Mouse (Mus musculus): ENCODE measurements at regions not wholly inside any gene's neighbourhood (a gene's known extent, or its start where the extent isn't known, plus 50 kb on each side); places are given as distances from the start of the nearest gene placed in this dataset.
A peak's percentile ranks its signal among the peaks of the same experiment; 100 is the strongest.
"Not testable (repeated sequence)": the region's sequence is repeated elsewhere in the genome, so short reads cannot be mapped to it uniquely, and the experiment has no call there.

DNA sequence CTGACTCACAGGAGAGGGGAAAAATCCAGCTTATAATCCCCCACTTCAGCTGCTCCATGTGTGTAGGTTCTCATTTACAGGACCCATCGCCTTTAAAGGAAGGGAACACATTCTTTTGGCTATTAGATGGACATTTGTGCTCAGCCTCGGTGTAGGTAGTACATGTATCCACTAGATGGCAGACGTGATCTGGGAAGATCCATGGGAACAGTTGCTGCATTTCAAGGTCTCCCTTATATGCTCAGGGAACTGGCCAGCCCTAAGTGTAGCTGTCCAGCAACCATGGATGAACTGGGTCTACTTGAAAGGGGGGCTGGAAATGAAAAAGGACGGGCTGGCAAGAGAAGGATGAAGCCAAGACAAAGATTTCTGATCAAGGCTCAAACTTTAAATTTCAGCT lies 124.0 kb downstream of the Akain1 start:
- H3K27me3 ChIP-seq (ENCODE audit: control insufficient read depth, insufficient read depth, low read length) = no peaks in the 10 kb centered on the region
- H3K4me1 ChIP-seq (ENCODE audit: control insufficient read depth, insufficient read depth, low read length) = no peaks in the 10 kb centered on the region
- no peak overlapping the region for H3K27ac ChIP-seq (ENCODE audit: control insufficient read depth, insufficient read depth, low read depth, low read length)
- no peak for TF ChIP-seq POLR2A (IDR thresholded peaks at IDR 0.05; ENCODE audit: control insufficient read depth, low read depth, low read length)
- no peak overlapping the region for H3K4me3 ChIP-seq (ENCODE audit: control insufficient read depth, low read depth, low read length)
- no peaks in the 10 kb centered on the region for H3K36me3 ChIP-seq (ENCODE audit: control insufficient read depth, insufficient read depth, low read length)

DNA sequence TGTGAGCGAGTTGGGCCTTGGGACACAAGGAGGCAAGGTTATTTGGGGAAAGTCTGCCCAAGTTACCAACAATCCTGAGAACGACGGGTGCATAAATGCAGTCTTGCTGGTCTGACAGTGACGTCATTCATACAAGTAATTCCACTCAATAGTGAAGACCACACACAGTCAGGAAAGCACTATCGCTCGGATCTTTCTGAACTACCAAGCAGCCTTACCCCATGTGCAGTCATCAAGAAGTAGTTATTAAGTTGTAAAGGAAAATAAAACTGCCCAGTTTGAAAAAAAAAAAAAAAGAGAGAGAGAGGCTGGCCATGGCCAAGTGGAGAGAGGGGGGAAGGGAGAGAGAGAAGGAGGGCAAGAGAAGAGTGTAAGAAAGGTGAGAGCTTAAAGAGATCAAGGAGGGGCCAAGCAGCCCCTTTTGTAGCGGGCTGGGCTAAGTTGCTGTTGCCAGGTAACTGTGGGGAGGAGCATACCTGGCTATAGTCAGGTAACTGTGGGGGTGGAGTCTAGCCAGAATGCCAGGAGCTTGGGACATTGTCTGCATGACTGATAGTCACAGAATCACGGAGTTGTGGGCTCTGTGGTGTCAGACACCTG lies 132.0 kb downstream of the Akain1 start:
- H3K4me3 ChIP-seq (ENCODE audit: control insufficient read depth, low read depth, low read length); H3K27me3 ChIP-seq (ENCODE audit: control insufficient read depth, insufficient read depth, low read length): not testable (repeated sequence)

DNA sequence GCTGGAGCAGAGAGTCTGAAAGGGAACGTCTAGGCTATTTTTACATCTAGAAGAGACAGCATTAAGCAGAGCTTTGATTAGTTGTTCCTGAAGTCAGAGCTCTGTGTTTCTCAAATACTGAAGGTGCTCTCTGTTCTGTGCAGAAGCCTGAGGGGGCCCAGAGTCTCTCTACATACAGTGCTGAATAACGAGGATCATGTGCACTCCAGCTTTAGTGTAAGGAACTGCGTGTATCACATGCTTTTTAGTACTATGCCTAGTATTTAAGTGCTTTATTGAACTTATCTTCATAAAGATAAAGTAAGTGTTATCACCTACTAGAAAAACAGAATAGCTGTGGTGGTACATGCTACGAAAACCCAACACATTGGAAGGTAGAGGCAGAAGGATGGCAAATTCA lies 151.4 kb downstream of the Akain1 start:
- no peaks in the 10 kb centered on the region for H3K36me3 ChIP-seq (ENCODE audit: control insufficient read depth, insufficient read depth, low read length)
- TF ChIP-seq CTCF (IDR thresholded peaks at IDR 0.05; ENCODE audit: control insufficient read depth, insufficient read depth, insufficient replicate concordance, low read depth, low read length) (no peak), POLR2A (IDR thresholded peaks at IDR 0.05; ENCODE audit: control insufficient read depth, low read depth, low read length) (no peak)

More for the DNA sequence above, 132.0 kb downstream of the Akain1 start:
- H3K27ac ChIP-seq (ENCODE audit: control insufficient read depth, insufficient read depth, low read depth, low read length); H3K36me3 ChIP-seq (ENCODE audit: control insufficient read depth, insufficient read depth, low read length); H3K4me1 ChIP-seq (ENCODE audit: control insufficient read depth, insufficient read depth, low read length): not testable (repeated sequence)

DNA sequence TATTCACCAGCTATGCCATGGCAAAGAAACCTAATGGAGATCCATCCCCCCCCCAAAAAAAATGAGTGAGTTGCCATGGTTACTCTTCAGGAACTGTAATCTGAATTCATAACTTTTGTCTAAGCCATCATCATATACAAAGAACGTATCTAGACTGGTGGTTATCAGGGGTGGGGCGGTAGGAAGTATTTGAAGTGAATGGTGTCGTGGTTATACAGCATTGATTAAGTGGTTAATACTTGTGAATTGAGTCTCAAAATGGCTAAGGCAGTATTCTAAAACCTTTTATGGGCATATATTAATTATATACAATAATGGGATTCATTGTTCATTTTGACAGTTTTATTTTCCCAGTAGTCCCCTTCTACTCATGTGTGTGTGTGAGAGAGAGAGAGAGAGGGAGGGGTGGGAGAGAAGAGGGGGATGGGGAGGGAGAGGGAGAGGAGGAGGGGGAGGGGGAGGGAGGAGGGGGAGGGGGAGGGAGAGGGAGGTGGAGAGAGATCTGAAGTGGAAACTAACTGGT lies 158.7 kb downstream of the Akain1 start:
- Histone ChIP-seq H3K27me3 (ENCODE audit: control insufficient read depth, insufficient read depth, low read length) (no peaks in the 10 kb centered on the region), H3K36me3 (ENCODE audit: control insufficient read depth, insufficient read depth, low read length) (no peaks in the 10 kb centered on the region), H3K4me1 (ENCODE audit: control insufficient read depth, insufficient read depth, low read length) (no peaks in the 10 kb centered on the region), H3K4me3 (ENCODE audit: control insufficient read depth, low read depth, low read length) (no peak overlapping the region), H3K27ac (ENCODE audit: control insufficient read depth, insufficient read depth, low read depth, low read length) (no peak overlapping the region)
- TF ChIP-seq CTCF (IDR thresholded peaks at IDR 0.05; ENCODE audit: control insufficient read depth, insufficient read depth, insufficient replicate concordance, low read depth, low read length) = no peak
- no peak for TF ChIP-seq POLR2A (IDR thresholded peaks at IDR 0.05; ENCODE audit: control insufficient read depth, low read depth, low read length)

More for the DNA sequence above, 151.4 kb downstream of the Akain1 start:
- Histone ChIP-seq H3K4me3 (ENCODE audit: control insufficient read depth, low read depth, low read length) (no peak overlapping the region), H3K4me1 (ENCODE audit: control insufficient read depth, insufficient read depth, low read length) (no peaks in the 10 kb centered on the region), H3K27ac (ENCODE audit: control insufficient read depth, insufficient read depth, low read depth, low read length) (no peak overlapping the region), H3K27me3 (ENCODE audit: control insufficient read depth, insufficient read depth, low read length) (no peaks in the 10 kb centered on the region)

DNA sequence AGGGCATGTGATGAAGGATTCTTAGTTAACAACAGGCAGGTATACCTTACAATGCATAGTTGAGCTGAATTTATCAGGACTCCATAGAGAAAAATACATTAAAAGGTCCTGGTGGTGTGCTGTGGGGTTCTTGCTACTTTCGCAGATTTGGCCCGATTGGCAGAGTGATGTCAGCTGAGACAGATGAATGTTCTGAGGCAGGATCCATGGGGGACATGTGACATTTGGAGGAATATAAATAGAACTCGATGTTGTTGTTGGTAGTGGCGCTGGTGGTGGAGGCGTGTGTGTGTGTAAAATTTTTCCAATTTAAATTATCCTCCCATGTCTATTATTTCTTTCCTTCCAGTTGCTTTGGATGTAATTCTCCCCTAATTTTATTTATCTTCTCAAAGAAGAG lies 159.3 kb downstream of the Akain1 start:
- TF ChIP-seq POLR2A (IDR thresholded peaks at IDR 0.05; ENCODE audit: control insufficient read depth, low read depth, low read length) (no peak), CTCF (IDR thresholded peaks at IDR 0.05; ENCODE audit: control insufficient read depth, insufficient read depth, insufficient replicate concordance, low read depth, low read length) (no peak)
- no peak overlapping the region for H3K27ac ChIP-seq (ENCODE audit: control insufficient read depth, insufficient read depth, low read depth, low read length)
- H3K27me3 ChIP-seq (ENCODE audit: control insufficient read depth, insufficient read depth, low read length) = no peaks in the 10 kb centered on the region
- no peaks in the 10 kb centered on the region for H3K36me3 ChIP-seq (ENCODE audit: control insufficient read depth, insufficient read depth, low read length)
- no peak overlapping the region for H3K4me3 ChIP-seq (ENCODE audit: control insufficient read depth, low read depth, low read length)
- no peaks in the 10 kb centered on the region for H3K4me1 ChIP-seq (ENCODE audit: control insufficient read depth, insufficient read depth, low read length)

DNA sequence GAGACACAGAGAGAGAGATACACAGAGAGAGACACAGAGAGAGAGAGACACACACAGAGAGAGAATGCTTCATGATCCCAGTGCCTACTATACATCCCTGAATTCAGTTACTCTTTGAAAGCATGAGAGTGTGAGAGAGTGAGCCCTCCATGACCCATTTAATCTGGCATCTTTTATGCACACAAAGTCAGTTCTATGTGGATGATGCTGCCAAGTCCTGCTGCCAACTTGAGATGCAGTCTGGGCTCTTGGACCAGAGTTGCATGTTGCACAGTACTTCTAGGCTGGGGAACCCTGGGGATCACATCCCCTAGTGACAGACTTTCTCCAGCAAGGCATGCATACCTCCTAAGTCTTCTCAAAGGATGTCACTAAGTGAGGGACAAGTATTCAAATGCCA lies 164.5 kb downstream of the Akain1 start:
- Histone ChIP-seq H3K36me3 (ENCODE audit: control insufficient read depth, insufficient read depth, low read length) (no peaks in the 10 kb centered on the region), H3K27ac (ENCODE audit: control insufficient read depth, insufficient read depth, low read depth, low read length) (no peak overlapping the region), H3K4me3 (ENCODE audit: control insufficient read depth, low read depth, low read length) (no peak overlapping the region), H3K27me3 (ENCODE audit: control insufficient read depth, insufficient read depth, low read length) (no peaks in the 10 kb centered on the region), H3K4me1 (ENCODE audit: control insufficient read depth, insufficient read depth, low read length) (no peaks in the 10 kb centered on the region; the same call in 1 of the 2 replicates)
- TF ChIP-seq POLR2A (IDR thresholded peaks at IDR 0.05; ENCODE audit: control insufficient read depth, low read depth, low read length) (no peak), CTCF (IDR thresholded peaks at IDR 0.05; ENCODE audit: control insufficient read depth, insufficient read depth, insufficient replicate concordance, low read depth, low read length) (no peak)

DNA sequence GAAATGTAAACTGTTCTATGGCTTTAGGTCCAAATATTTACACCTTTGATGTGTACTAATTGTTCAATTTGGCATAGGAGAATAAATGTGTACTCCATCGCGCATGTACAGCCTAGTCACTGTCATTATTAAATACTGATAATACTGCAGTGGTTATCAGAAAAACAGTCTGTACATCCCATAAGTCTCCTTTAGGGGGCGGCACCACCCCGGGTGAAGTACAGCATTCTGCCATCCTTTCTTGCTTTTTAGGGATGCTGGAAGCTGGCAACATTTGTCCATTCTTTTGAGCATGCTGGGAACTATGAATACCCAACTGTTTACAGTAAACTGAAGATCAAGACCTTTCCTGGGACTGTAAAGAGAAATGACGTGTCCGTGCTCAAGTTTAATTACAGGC lies 165.6 kb downstream of the Akain1 start:
- Histone ChIP-seq H3K27ac (ENCODE audit: control insufficient read depth, insufficient read depth, low read depth, low read length) (no peak overlapping the region), H3K27me3 (ENCODE audit: control insufficient read depth, insufficient read depth, low read length) (no peaks in the 10 kb centered on the region), H3K4me1 (ENCODE audit: control insufficient read depth, insufficient read depth, low read length) (no peaks in the 10 kb centered on the region; the same call in 1 of the 2 replicates), H3K4me3 (ENCODE audit: control insufficient read depth, low read depth, low read length) (peak overlapping the region; percentile 3; the same call in 1 of the 2 replicates), H3K36me3 (ENCODE audit: control insufficient read depth, insufficient read depth, low read length) (no peaks in the 10 kb centered on the region)
- TF ChIP-seq POLR2A (IDR thresholded peaks at IDR 0.05; ENCODE audit: control insufficient read depth, low read depth, low read length) = no peak
- no peak for TF ChIP-seq CTCF (IDR thresholded peaks at IDR 0.05; ENCODE audit: control insufficient read depth, insufficient read depth, insufficient replicate concordance, low read depth, low read length)

DNA sequence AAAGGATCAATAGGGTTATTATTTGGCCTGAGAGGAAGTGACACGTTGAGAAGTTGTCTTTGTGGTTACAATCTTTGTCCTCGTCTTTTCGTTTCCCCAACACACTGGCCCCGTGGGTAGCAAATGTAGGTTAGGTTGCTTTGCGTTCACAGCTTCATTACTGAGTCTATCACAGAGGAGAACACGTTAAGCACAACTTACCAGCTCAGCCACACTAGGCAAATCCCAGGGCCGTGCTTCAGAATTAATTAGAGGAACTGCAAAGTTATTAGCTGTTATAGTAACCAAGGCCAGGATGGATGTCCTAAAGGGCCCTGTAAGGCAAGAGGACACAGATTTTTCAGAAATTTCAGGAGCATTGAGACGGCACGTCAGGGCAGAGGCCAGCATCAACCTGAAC lies 166.3 kb downstream of the Akain1 start:
- Histone ChIP-seq H3K4me3 (ENCODE audit: control insufficient read depth, low read depth, low read length) (no peak overlapping the region), H3K36me3 (ENCODE audit: control insufficient read depth, insufficient read depth, low read length) (no peaks in the 10 kb centered on the region), H3K4me1 (ENCODE audit: control insufficient read depth, insufficient read depth, low read length) (no peaks in the 10 kb centered on the region; the same call in 1 of the 2 replicates), H3K27me3 (ENCODE audit: control insufficient read depth, insufficient read depth, low read length) (no peaks in the 10 kb centered on the region), H3K27ac (ENCODE audit: control insufficient read depth, insufficient read depth, low read depth, low read length) (no peak overlapping the region)
- no peak for TF ChIP-seq CTCF (IDR thresholded peaks at IDR 0.05; ENCODE audit: control insufficient read depth, insufficient read depth, insufficient replicate concordance, low read depth, low read length)
- TF ChIP-seq POLR2A (IDR thresholded peaks at IDR 0.05; ENCODE audit: control insufficient read depth, low read depth, low read length) = no peak
